Mouse (Mus musculus) testis, postnatal 14 days (tissue): ENCODE data around the gene Jaml.

Experiments used
- DNase-seq: peaks from one replicate; pipeline ENCODE4 v3.0.0; 2021; ENCODE audit warnings: low spot score

Jaml gene

DNA sequence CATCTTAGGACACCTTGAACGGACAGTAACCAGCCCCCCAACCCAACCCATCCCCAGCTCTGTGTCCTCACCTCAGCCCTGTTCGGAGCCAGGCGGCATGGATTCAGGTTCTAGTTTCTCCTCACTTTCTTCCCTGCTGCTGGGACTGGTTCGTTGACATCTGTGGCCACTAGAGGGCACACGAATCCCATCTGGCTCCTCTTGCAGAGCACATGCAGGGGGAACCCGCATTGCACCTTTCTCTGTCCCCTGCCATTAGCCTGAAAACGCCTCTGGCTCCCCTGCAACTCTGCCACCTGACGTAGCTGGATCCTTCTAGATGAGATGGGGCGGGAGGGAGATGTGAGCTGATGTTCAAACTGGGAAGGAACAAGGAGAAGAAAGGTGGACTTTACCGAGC is 42.8 kb downstream of the Jaml start:
- DNase-seq: peak; percentile 47

DNA sequence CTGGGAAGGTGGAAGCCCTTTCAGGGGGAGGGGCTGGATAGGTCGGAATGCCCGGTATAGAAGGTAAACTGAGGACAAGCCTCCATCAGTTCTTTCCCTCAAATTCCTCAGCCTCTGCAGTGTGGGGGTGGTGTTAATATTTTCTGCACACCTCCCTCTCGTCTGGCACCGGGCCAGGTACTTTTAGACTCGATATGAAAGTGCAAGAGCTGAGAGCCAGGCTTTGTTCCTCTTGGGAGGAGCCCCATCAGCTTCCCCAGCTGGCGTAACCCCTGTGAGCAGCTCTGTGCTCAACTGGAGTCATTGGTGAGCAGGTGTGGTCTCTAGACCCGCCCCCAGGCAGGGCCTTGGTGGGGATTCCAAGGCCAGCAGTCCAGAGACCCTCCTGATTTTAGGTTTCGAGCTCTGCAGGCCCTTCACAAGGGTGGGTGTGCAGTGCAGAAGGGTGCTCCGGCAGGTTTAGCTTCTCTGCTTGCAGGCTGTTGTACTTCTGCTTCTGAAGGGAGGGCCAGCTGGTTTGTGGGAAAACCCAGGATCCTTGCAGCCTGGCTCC is 43.3 kb downstream of the Jaml start:
- no peak for DNase-seq

DNA sequence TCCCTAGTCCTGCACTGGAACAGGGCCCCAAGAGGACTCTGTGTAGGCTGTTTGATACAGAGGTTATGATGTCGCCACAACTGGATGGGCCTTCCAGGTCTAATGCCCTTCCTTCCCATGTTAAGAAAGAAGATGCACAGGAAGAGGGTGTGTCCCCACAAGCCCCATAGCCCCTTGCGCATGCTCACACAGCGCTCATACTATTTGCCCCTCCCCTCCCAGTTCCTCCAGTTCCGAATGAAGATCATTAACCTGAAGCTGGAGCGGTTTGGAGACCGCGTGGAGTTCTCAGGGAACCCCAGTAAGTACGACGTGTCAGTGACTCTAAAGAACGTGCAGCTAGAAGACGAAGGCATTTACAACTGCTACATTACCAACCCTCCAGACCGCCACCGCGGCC is 46.2 kb downstream of the Jaml start:
- DNase-seq: no peak

GRCm38 (mm10) chr9:45126941-45127340 is 48.0 kb downstream of the Jaml start:
- DNase-seq: no peak

GRCm38 (mm10) chr9:45130119-45130518 is 51.1 kb downstream of the Jaml start:
- no peak for DNase-seq

DNA sequence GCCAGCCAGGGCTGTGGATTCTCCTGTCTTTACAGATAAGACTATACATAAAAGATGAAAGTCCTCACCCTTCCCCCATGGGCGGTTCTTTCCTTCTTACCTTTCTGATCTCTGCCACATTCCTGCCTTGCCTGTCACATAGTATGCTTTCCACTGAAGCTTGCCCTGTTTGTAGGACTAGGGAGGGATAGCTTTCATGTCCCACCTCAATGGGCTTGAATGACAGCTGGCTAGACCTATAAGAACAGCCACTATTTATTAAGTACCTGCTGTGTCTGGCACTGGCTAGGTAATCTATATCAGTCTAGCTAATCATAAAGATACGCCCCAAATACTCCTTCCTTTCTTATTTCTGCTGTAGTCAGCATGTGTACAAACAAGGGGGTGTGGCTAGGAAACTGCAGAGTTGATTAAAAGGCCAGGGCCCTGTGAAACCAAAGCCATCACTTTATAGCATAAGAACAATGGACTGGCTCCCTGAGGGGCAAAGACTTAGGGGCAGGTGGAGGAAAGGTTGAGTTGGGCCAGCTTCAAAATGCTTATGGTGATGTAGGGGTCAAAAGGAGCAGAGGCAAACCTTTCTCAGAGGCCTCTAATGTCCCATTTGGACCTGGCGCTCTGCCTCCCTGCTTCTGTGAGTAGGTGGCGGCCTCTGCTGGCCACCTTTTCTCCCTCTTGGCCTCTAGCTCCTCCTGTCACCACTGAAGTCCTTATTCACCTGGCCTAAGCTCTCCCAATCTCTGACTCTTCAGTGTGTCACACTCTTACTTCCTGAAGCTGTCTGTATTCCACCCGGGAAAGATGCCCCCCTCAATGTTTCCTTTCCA is 54.7 kb downstream of the Jaml start:
- no peak for DNase-seq

DNA sequence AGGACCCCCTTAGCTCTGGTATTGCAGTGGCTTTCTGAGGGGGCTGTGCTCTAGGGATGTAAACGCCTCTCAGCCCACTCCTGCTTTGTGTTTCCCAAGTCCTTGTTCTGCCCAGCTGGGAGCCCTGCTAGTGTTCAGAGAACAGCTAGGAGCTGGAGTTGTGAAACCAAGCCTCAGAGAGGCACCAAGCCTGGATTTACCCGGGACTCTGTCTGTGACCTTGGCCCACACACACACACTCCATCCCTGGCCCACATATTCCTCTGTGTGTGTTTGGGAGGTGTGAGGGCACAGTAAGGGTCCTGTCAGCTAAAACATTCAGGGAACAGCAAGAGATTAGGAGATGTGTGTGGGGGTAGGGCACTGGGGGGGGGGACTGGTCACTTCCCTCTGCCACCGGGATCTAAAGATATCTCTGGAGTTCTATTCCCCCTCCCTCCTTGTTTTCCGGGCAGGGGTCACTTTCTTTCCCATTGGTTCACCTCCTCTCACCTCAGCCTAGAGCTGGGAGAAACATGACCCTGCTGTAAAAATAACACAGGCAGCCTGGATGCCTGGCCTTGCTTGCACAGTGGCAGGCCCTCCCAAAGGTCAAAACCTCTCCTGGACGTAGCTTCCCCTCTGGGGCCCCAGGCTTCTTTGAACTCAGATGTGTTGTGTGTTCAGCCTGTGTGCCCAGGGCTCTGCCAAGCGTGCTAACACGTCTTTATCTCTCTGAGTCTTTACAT is 57.6 kb downstream of the Jaml start:
- no peak for DNase-seq

DNA sequence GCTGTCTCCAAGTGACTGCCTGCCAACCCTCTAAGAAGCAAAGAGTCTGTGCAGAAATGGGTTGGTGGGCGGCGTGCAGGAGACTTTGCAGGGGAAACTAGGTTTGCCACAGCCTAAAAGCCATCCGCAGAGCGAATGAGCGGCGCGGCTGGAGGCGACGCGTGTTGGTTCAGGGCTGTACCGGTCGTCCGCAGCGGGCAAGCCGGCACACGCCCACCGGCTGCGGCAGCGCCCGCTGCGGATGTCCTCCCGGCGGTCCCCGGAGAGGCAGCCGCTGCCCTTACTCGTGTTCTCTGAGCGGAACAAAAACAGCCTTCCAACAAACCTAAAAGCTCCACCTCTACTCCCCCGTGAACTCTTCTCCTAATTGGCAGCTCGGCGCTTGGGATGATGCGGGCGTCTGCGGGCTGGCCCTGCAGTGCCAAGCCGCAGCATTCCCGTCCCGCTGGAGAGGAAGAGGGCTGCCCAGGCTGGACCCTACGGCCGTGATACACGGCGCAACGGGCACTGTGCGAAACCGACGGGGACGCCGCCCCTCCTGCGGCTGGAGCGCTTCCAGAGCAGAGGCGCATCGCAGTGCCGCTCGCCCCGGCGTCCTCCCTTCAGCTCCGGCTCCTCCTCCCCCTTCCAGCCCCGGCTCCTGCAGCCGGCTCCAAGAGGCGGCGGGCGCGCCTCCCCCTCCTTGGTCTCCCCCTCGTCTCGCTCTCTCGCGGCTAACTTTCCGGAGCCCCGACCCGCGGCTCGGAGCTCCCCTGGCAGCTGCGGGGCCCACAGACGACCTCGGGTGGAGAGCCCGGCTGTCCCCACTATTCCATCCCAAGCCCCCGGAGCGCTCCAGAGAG is 59.4 kb downstream of the Jaml start, which contains the start of gene Scn4b:
Gene Scn4b (plus strand): TSS at position 205 of the 842 bp plus-strand sequence.
- DNase-seq: no peak

- DNase-seq: no peak
These were observed 60.1 kb downstream of the Jaml start for GRCm38 (mm10) chr9:45139082-45139481.

- DNase-seq: no peak
These were observed 62.0 kb downstream of the Jaml start for GRCm38 (mm10) chr9:45140945-45141344.

- DNase-seq: no peak
These were observed 63.7 kb downstream of the Jaml start for GRCm38 (mm10) chr9:45142686-45143085.

DNA sequence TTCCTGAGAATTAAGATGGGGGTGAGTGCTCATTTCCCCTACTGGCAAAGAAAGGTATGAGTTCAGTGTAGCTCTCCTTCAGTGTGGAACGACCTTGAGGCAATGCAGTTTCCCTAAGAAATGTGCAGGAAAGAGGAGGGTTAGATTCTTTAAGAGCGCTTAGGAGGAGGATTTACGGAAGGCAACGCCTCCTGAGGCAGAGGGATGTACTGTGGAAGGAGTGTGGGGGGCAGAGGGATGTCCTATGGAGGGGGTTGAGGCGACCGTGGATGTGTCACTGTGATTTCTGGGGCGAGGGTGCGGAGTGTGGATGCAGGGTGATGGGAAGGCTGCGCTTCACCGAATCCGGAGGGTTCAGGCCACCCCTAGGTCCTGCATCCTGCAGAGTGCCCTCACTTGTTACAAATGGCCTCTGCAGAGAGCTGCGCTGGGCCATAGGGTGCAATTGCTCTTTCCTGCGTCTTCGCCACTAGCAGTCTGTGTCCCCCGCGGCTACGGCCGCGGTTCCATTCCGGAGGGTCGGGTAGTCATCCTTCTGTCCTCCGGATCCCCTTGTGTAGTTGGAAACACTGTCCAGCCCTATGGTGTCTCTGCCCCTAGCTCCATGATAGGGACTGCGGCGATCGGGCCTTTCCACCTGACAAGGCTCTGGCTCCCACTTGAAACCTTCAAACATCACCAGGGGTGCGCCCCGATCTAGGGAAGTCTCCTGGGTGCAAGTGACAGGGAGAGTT is 66.7 kb downstream of the Jaml start:
- no peak for DNase-seq

DNA sequence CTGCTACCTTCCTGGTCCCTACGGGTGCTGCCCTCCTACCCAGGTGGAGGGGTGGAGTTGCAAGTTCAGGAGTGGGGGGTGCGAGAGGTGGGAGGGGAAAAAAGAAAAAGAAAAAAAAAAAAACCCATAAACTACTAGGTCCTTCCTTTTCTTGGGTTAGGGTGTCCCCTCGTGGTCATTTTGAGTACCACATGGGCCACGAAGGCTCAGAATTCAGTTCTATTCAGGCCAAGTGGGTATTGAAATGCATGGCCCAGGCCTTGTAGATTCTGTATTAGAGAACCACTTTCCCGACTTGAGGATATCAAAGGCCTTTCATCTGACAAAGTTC is 67.2 kb downstream of the Jaml start:
- peak; percentile 23 for DNase-seq

- no peak for DNase-seq
These were observed 72.0 kb downstream of the Jaml start for GRCm38 (mm10) chr9:45150933-45151332.

GRCm38 (mm10) chr9:45153361-45153760 is 74.4 kb downstream of the Jaml start:
- no peak for DNase-seq
